Mouse (Mus musculus) gastrocnemius, adult 2 months (tissue): ENCODE measurements at regions not wholly inside any gene's neighbourhood (a gene's known extent, or its start where the extent isn't known, plus 50 kb on each side); places are given as distances from the start of the nearest gene placed in this dataset.

Experiments
- DNase-seq: peaks from one replicate; pipeline ENCODE4 v3.0.0; 2022
- H3K27ac ChIP-seq: fragments of 200-600 bp; 2 replicates; pipeline ENCODE4 v1.8.1; 2022; ENCODE audit warnings: mild to moderate bottlenecking
- H3K4me3 ChIP-seq: fragments of 200-600 bp; 2 replicates; pipeline ENCODE4 v1.8.1; 2022; ENCODE audit warnings: mild to moderate bottlenecking, moderate library complexity
- CTCF ChIP-seq: fragments of 200-600 bp; IDR thresholded peaks from 2 replicates; pipeline ENCODE4 v1.8.1; 2022; ENCODE audit warnings: antibody characterized with exemption, mild to moderate bottlenecking, moderate library complexity
- intact Hi-C: fragments of 180-260 bp; cut with DNase I; formaldehyde crosslinking; loops from one replicate; pipeline ENCODE4 v1.15.1; 2025

GRCm38 (mm10) chr9:63896073-63896807 lies 125.6 kb downstream of the Smad6 start:
- Histone ChIP-seq H3K27ac (peak overlapping the region; percentile 64), H3K4me3 (peak overlapping the region; percentile 17; the same call in 1 of the 2 replicates)
- TF ChIP-seq CTCF, result no peak
- intact Hi-C loops, result no loop called here
- DNase-seq, result peak; percentile 87

- no peak for DNase-seq
- H3K27ac ChIP-seq, result no peak overlapping the region
- no peak overlapping the region for H3K4me3 ChIP-seq
- TF ChIP-seq CTCF, result no peak
- intact Hi-C loops, result no loop called here
These were observed 129.5 kb downstream of the Smad6 start for GRCm38 (mm10) chr9:63892235-63892971.

GRCm38 (mm10) chr9:63890717-63891116 lies 131.1 kb downstream of the Smad6 start:
- intact Hi-C loops, result no loop called here
- TF ChIP-seq CTCF, result no peak
- no peak overlapping the region for H3K4me3 ChIP-seq
- H3K27ac ChIP-seq, result no peak overlapping the region
- no peak for DNase-seq

DNA sequence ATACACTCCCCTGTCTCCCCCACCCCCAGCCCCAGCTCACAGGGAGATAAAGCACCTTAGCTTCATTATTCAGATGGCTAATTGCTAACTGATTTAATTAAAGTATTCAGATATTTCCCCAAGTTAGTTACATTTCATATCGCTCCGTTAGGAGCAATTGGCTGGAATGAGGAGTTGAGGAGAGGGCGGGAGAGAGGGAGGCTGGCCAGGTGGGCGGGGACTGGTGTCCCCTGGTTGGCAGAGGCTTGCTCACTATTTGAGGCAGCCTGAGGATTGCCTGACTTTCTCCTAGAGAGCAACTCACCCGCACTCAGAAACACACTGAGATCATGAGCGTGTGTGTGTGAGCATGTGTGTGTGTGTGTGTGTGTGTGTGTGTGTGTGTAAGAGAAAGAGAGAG lies 131.8 kb upstream of the Smad3 start:
- DNase-seq, result no peak
- intact Hi-C loops, result no loop called here
- Histone ChIP-seq H3K27ac (no peak overlapping the region), H3K4me3 (no peak overlapping the region)
- TF ChIP-seq CTCF, result no peak

- no peak overlapping the region for H3K27ac ChIP-seq
- intact Hi-C loops, result no loop called here
- H3K4me3 ChIP-seq, result no peak overlapping the region
- TF ChIP-seq CTCF, result no peak
- DNase-seq, result no peak
These were observed 127.2 kb upstream of the Smad3 start for GRCm38 (mm10) chr9:63884971-63885370.

GRCm38 (mm10) chr9:63883738-63884520 lies 126.1 kb upstream of the Smad3 start:
- peak; percentile 58 for TF ChIP-seq CTCF
- H3K27ac ChIP-seq, result no peak overlapping the region
- DNase-seq, result no peak
- no peak overlapping the region for H3K4me3 ChIP-seq
- intact Hi-C loops, result no loop called here

DNA sequence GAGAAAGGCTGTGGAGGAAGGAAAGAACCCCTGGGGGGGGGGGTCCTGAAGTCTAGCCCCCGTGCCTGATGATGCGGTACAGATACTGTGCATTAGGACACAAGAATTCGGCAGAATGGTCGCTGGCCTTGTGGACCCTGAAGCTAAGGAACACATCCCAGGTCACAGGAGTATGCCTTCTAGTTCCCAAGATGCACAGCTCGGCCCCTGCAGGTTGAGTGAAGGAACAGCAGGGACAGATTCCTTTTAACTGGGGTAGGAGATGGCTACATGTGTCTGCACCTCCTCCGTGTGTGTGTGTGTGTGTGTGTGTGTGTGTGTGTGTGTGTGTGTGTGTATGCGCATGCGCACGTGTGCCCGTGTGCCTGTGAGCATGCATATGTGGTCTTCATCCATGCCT lies 123.9 kb upstream of the Smad3 start:
- DNase-seq, result no peak
- Histone ChIP-seq H3K27ac (no peak overlapping the region), H3K4me3 (no peak overlapping the region)
- TF ChIP-seq CTCF, result no peak
- intact Hi-C loops, result no loop called here

DNA sequence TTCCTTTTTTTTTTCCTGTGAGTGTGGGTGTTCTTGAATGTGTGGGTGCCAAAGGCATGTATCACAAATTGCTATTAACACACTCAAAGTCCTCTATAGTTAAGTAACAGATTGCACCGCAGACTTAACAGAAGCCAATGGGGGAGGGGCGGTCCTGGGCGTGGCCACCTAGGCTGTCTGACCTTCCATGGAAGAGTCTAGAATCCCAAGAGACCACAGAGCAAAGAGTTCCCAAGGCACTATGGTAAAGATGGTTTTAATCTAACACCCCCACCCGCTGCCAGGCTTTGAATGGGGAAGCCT lies 123.4 kb upstream of the Smad3 start:
- Histone ChIP-seq H3K27ac (no peak overlapping the region), H3K4me3 (no peak overlapping the region)
- no peak for TF ChIP-seq CTCF
- intact Hi-C loops, result no loop called here
- no peak for DNase-seq

GRCm38 (mm10) chr9:63880487-63881260 lies 122.9 kb upstream of the Smad3 start:
- H3K27ac ChIP-seq, result no peak overlapping the region
- intact Hi-C loops, result no loop called here
- DNase-seq, result no peak
- H3K4me3 ChIP-seq, result peak overlapping the region; percentile 32; the same call in 1 of the 2 replicates
- no peak for TF ChIP-seq CTCF

GRCm38 (mm10) chr9:63879710-63880428 lies 122.1 kb upstream of the Smad3 start:
- no peak for TF ChIP-seq CTCF
- Histone ChIP-seq H3K27ac (no peak overlapping the region), H3K4me3 (no peak overlapping the region)
- DNase-seq, result no peak
- intact Hi-C loops, result no loop called here

DNA sequence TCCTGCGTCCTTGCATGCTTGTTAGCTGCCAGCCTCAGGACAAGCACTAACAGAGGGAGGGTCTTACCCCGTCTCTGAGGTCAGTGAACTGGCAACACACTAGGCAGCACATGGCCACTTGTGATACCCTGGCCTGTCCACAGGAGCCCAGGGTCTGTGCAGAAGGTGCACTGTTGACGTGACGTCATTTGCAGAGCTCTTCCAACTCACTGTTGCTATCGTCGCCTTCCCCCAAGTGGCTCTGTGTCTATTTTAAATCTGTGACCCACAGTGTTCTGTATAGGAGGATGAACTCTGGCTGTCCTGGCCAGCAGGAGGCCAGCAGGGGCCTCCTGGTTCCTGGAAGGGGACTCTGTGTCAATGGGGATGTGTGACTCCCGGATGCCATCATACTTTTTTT lies 120.1 kb upstream of the Smad3 start:
- intact Hi-C loops, result no loop called here
- no peak for DNase-seq

DNA sequence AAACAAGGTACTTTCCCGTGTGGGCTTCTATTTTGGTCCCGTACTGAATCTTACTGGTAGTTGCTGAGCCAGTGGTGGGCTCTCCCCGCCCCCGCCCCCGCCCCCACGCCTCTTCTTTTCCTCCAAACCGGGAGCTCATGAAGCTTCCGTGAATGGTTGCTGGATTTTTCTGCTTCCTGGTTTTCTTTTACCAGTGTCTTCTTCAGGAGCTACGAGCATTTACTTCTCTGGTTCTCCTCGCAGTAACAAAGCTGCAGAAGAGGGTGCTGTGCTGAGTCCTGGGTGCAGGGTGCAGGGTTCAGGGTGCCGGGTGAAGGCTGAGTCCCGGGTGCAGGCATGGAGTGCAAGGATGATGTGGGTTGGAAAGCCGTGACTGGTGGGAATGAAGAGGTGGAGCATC lies 119.1 kb upstream of the Smad3 start:
- TF ChIP-seq CTCF, result no peak
- DNase-seq, result no peak
- no peak overlapping the region for H3K27ac ChIP-seq
- intact Hi-C loops, result no loop called here
- no peak overlapping the region for H3K4me3 ChIP-seq

More for the DNA sequence above, 120.1 kb upstream of the Smad3 start:
- no peak for TF ChIP-seq CTCF
- no peak overlapping the region for H3K27ac ChIP-seq
- no peak overlapping the region for H3K4me3 ChIP-seq
